Mouse (Mus musculus) A20 (cell line): ENCODE results near the gene Krtap5-2.
A peak's percentile ranks its signal among the peaks of the same experiment; 100 is the strongest.
"Not testable (repeated sequence)": the region's sequence is repeated elsewhere in the genome, so short reads cannot be mapped to it uniquely, and the experiment has no call there.

Experiments
- DNase-seq: peaks from one replicate; pipeline ENCODE4 v3.0.0-alpha.2; 2011; ENCODE audit warnings: low read depth, low spot score

The Krtap5-2 gene

GRCm38 (mm10) chr7:142175905-142176304, at the start of gene Krtap5-2:
TSS of gene Krtap5-2 (minus strand) at chr7:142176005.
- DNase-seq, result not testable (repeated sequence)

- DNase-seq, result no peak
Measured at GRCm38 (mm10) chr7:142224518-142224917, 48.7 kb upstream of the Krtap5-2 start.

GRCm38 (mm10) chr7:142212136-142212535, 36.3 kb upstream of the Krtap5-2 start:
- DNase-seq, result not testable (repeated sequence)

GRCm38 (mm10) chr7:142211559-142211958, 35.8 kb upstream of the Krtap5-2 start, which contains the start of gene Gm7579:
TSS of gene Gm7579 (plus strand) at chr7:142211859.
- no peak for DNase-seq

- DNase-seq, result not testable (repeated sequence)
Measured at GRCm38 (mm10) chr7:142206891-142207290, 31.1 kb upstream of the Krtap5-2 start.

GRCm38 (mm10) chr7:142205488-142205887, 29.7 kb upstream of the Krtap5-2 start:
- no peak for DNase-seq

GRCm38 (mm10) chr7:142201064-142201463, 25.3 kb upstream of the Krtap5-2 start, which contains the start of gene Krtap5-3:
TSS of gene Krtap5-3 (plus strand) at chr7:142201364.
- no peak for DNase-seq

- DNase-seq, result no peak
Measured at GRCm38 (mm10) chr7:142198748-142199147, 22.9 kb upstream of the Krtap5-2 start.

- DNase-seq, result no peak
Measured at GRCm38 (mm10) chr7:142190289-142190688, 14.5 kb upstream of the Krtap5-2 start, which contains the start of gene Gm10153. TSS of gene Gm10153 (minus strand) at chr7:142190389.

- DNase-seq, result no peak
Measured at GRCm38 (mm10) chr7:142188156-142188555, 12.4 kb upstream of the Krtap5-2 start.

GRCm38 (mm10) chr7:142181021-142181420, 5.2 kb upstream of the Krtap5-2 start:
- DNase-seq, result no peak

- no peak for DNase-seq
Measured at GRCm38 (mm10) chr7:142178685-142179084, 2.9 kb upstream of the Krtap5-2 start.

GRCm38 (mm10) chr7:142169836-142170235, 6.0 kb downstream of the Krtap5-2 start:
- peak; percentile 49 for DNase-seq

GRCm38 (mm10) chr7:142165639-142166038, 10.2 kb downstream of the Krtap5-2 start, which contains the start of gene Gm4553:
TSS of gene Gm4553 (minus strand) at chr7:142165739.
- DNase-seq, result not testable (repeated sequence)

- no peak for DNase-seq
Measured at GRCm38 (mm10) chr7:142159366-142159765, 16.4 kb downstream of the Krtap5-2 start.

GRCm38 (mm10) chr7:142157013-142157412, 18.8 kb downstream of the Krtap5-2 start, which contains the start of gene Gm29735:
TSS of gene Gm29735 (minus strand) at chr7:142157113.
- DNase-seq, result not testable (repeated sequence)

- DNase-seq, result no peak
Measured at GRCm38 (mm10) chr7:142155308-142155707, 20.5 kb downstream of the Krtap5-2 start.

- no peak for DNase-seq
Measured at GRCm38 (mm10) chr7:142152191-142152590, 23.6 kb downstream of the Krtap5-2 start.

GRCm38 (mm10) chr7:142148633-142149032, 27.2 kb downstream of the Krtap5-2 start:
- no peak for DNase-seq

GRCm38 (mm10) chr7:142146033-142146432, 29.8 kb downstream of the Krtap5-2 start:
- DNase-seq, result peak; percentile 61

- DNase-seq, result no peak
Measured at GRCm38 (mm10) chr7:142145413-142145940, 30.3 kb downstream of the Krtap5-2 start.

GRCm38 (mm10) chr7:142144507-142144906, 31.3 kb downstream of the Krtap5-2 start, which contains the start of gene Gm45337:
TSS of gene Gm45337 (minus strand) at chr7:142144607.
- no peak for DNase-seq

- DNase-seq, result not testable (repeated sequence)
Measured at GRCm38 (mm10) chr7:142143506-142144010, 32.2 kb downstream of the Krtap5-2 start.
